Mouse (Mus musculus) kidney, postnatal 36 days (tissue): ENCODE measurements around the gene Casd1.
"Not testable (repeated sequence)": the region's sequence is repeated elsewhere in the genome, so short reads cannot be mapped to it uniquely, and the experiment has no call there.

ENCODE experiments used
- DNase-seq, 2 experiments: peaks; one replicate each; pipeline ENCODE4 v3.0.0; 2021 to 2022; ENCODE audit warnings: mixed read lengths in 2 of 2

The Casd1 gene

DNA sequence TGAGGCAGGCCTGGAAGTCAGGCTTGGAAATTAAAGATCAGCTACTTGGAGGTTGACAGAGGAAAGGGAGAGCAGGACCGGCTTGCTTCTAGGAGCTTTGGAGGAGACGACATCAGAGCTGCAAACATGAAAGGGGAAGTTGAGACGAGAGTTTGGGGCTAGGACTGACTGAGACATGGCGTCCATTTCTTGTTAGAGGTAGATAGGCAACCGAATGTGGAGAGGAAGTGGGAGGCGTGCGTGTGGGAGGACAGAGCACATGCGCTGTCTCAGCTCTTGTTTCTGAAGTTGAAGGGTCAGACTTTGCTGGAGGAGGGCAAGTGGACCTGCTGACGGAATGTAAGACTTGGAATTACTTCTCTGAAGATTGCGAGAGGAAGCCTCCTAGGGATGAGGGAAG is 17.3 kb downstream of the Casd1 start:
- no peak for DNase-seq

- no peak for DNase-seq
These were observed 30.8 kb downstream of the Casd1 start for GRCm38 (mm10) chr6:4631464-4631863.

DNA sequence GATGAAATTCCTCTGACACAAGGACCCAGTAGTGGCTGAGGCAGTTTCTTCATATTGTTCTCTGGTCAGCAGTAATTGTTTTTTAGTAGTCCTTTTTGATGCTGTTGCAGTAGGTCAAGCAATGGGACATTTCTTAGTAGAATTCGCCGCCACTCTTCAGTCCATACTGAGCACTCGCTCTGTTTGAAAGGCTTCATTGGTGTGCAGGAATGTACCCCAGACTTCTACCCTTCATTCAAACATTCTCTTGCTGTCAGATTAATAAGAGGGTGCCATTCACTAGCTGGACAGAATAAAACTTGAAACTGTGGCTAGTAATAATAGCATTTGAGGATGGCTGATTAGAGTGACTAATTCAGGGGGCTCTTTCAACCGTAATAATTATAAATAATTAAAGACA is 32.5 kb downstream of the Casd1 start:
- DNase-seq, result no peak

DNA sequence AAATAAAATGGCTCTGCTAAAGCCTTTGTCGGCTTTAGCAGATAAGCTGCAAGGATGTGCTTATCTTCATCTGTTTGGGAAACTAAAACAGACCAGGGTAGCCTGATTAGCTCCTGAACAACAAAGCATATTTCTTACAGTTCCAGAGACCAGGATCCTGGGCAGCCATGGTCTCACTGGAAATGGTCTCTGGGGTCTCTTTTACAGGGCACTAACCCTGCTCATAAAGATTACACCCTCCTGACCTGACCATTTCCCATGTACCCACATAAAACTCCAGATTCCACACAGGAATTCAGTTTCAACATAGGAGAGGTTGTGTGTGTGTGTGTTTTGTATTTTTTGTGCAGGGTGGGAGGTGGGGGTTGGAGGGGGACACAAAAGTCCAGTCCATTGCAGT is 34.2 kb downstream of the Casd1 start:
- DNase-seq, result no peak

- no peak for DNase-seq
These were observed 41.4 kb downstream of the Casd1 start for GRCm38 (mm10) chr6:4642068-4642467.

GRCm38 (mm10) chr6:4647351-4647750 is 46.7 kb downstream of the Casd1 start:
- no peak for DNase-seq

DNA sequence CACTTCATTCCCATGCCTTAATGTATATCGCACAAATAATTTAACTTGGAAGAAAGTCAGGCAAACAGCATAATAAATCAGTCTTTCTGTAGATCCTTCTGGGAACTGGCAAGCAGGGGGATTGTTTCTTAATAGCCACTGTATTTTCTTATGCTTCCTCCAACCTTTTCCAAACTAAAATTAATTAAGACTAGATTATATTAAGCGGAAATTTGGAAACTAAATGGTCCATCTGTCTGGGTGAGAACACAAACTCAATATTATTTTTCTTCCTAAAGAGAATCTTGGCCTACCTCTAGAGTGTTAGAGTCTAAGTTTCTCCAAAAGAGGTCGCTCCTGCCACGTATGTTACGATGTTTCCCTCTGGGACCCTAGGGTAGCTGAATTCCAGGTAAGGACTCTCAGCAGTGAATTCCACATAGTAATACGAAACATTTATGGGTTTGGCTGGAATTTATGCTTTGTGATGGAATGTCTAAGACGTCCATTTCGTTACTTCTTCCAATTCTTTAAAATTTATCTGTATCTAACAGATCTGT is 52.0 kb downstream of the Casd1 start:
- no peak for DNase-seq

DNA sequence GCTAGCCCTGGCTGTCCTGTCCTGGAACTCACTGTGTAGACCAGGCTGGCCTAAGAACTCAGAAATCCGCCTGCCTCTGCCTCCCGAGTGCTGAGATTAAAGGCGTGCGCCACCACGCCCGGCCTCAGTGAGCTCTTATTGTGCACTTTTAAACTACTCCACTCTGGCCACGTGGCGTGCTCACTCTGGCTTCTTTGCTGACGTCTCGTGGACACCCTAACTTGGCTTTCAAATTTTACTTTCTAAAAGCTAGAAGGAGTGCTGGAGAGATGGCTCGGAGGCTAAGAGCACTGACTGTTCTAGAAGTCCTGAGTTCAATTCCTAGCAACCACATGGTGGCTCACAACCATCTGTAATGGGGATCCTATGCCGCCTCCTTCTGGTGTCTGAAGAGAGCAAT is 53.1 kb downstream of the Casd1 start:
- DNase-seq, result not testable (repeated sequence)

DNA sequence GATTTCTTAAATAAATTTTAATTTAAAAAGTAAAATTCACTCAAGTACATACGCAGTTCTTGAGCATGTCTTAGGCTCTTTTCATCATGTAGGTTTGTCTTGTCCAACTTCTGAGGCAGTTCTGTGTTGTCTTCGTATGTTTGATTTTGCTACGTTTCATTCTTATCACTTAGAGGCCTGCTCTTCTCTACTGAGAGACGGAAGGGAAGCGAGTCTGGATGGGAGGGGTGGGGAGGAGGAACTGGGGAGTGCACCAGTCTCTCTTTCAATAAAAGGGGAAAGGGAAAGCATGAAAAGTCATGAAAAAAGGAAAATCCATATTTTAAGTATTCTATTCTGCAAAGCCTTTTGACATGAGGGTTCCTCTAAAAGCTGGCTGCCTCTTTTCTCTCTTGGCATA is 54.8 kb downstream of the Casd1 start:
- DNase-seq, result no peak

DNA sequence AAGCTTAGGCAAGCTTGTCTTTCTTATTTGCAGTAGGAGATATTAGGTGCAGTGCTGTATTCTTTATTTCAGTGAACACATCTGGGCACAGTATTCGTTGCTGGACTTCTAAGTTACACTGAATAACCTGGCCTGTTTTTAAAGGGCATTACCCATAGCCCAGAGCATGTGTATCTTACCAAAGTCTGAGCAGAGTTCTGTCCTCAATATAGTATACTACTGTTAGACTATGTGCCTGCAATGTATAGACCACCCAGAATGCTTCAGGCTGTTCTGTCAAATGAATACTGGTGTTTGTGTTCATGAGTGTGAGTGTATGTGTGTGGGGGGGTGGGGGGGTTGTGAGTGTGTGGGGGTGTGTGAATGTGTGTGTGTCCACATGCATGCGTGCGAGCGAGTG is 55.3 kb downstream of the Casd1 start:
- DNase-seq, result no peak

- DNase-seq, result no peak
These were observed 58.2 kb downstream of the Casd1 start for GRCm38 (mm10) chr6:4658861-4659260.

DNA sequence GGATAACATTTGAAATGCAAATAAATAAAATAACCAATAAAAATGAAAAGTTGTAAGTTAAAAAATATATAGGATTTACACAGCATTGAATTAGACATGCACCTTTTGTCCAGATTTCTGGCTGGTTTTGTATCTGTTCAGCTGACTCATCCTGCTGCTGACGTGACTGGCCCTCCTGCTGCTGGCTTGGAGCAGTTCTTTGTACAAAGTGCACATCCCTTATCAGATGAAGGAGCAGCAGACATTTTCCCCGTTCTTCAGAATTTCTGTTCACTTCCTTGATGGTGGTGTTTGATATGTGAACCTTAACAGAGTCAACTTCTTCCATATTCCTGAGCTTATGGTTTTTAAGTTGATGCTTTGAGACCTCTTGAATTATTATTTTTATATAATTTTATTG is 62.9 kb downstream of the Casd1 start:
- DNase-seq, result no peak

GRCm38 (mm10) chr6:4664313-4664712 is 63.7 kb downstream of the Casd1 start:
- DNase-seq, result no peak

DNA sequence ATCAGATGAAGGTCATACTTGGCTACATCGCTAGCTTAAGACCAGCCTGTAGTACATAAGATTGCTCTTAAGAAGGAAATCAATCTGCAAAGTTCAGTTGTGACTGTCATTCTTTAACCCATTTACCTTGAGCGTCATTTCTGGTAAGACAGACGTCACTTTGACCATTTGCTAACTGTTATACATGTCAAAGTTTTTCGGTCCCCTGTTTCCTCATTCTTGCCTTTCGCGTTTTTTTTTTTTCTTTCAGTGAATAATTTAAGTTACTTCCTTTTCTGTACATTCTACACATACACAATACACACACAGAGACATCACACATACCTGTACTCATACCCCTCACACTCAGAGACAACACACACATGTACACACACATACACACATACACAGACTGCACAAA is 64.5 kb downstream of the Casd1 start:
- DNase-seq, result no peak

GRCm38 (mm10) chr6:4677356-4677761 is 76.7 kb downstream of the Casd1 start:
- no peak for DNase-seq

DNA sequence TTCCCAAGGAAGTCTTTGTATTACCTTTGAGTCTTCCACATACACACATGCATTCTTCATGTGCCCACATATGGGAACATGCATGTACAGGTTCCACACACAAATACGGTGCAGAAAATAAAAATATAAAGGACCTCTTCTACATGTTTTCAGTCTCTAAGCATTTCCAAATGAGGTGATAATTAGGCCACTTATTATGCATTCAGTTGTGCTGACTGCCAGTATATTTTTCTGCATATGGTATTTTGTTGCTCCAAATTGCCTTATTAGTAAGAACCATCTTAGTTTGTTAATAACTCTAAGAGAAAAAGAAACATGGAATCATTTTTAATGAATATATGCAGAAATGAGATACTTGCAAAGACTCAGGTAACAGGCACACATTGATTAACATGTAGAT is 79.3 kb downstream of the Casd1 start:
- no peak for DNase-seq

DNA sequence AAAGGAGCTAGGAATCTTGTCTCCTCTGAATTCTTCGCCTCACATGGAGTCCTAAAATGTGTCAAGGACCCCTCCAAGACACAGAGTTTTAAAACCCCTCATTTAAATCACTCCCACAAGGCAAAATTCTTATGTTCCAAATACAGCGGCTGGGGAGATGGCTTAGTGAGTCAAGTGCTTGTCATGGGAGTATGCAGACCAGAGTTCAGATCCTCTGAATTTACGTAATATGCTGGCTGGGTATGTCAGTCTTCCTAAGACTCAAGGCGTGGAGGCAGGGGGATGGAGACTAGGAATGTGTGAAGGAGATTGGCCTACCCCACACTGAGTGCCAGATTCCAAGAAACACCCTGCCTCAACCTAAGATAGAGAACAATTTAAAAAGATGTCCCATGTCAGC is 79.9 kb downstream of the Casd1 start:
- no peak for DNase-seq

DNA sequence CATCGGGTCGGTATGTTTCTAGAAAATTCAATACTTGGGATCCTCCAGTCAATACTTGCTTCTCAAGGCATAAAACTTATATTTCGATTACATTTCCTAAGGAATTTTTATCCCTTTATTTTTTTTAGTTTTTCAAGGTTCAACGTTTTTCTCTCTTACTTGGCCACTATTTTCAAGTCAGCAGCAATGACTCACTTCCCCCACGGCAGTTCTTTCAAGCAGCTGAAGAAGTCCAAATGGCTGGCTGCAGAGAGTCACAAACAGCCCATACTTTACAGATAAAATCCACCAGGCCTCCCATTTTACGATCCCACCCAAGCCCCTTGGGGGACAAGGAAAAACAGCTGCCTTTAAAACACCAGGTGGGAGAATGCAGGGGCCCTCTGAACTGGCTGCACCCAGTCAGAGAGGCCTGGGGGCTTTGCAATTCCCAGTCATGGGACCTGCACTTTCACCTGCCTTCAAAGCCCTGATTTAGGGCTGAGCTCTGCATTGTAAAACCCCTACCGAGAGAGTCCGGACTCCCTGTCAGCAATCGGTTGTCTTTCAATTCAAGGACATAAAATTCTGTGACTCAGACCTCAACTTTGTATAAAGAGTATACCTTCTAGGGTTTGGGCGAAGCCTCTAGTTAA is 84.2 kb downstream of the Casd1 start:
- no peak for DNase-seq

- no peak for DNase-seq
These were observed 89.8 kb downstream of the Casd1 start for GRCm38 (mm10) chr6:4690438-4690837.
